Mouse (Mus musculus) cerebellum, adult 2 months (tissue): ENCODE data around the gene Ccdc15.

Source experiments
- CTCF ChIP-seq: fragments of 200-500 bp; IDR thresholded peaks from 2 replicates; pipeline ENCODE4 v1.5.1; 2011; ENCODE audit warnings: low read depth, mild to moderate bottlenecking, control low read depth, low read length, moderate library complexity, borderline replicate concordance; ENCODE audit not compliant: insufficient read depth
- POLR2A ChIP-seq: fragments of 200-500 bp; IDR thresholded peaks from 2 replicates; pipeline ENCODE4 v1.6.1; 2011; ENCODE audit warnings: low read length, control low read depth, borderline replicate concordance; ENCODE audit not compliant: insufficient read depth

DNA sequence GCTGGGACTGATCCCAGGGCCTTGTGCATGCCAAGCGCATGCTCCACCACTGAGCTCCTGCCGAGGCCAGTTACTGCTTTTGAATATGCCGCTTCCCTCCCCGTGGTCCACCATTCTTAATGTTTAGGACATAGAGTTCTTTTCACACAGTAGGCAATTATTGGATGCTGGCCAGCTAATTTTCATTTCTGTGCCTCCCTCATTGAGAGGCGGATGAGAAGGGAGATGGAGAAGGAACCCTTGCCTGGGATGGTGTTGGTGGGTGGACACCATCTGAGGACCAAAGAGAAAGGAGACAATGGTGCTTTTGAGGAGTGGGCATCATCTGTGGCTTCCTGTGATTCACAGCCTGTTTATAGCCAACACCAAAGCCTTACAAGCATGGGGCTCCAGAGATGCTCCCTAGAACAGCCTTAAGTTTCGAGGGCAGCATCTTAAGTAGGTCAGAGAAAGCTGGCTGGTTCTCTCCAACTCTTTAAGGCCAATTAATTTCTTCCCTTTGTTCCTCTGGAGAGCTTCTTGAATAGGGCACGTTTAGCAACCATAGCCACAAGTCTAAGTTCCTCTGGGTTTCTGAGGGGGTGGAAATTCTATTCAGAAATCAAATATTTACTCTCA lies 10.6 kb upstream of the Ccdc15 start:
- no peak for TF ChIP-seq CTCF
- no peak for TF ChIP-seq POLR2A
